Mouse (Mus musculus) WW6 (cell line): ENCODE results near the gene Nid1.
"Not testable (repeated sequence)": the region's sequence is repeated elsewhere in the genome, so short reads cannot be mapped to it uniquely, and the experiment has no call there.

Experiments used
- DNase-seq: peaks from one replicate; pipeline ENCODE4 v3.0.0-alpha.2; 2013; ENCODE audit warnings: low read depth, low spot score

Nid1 gene

GRCm38 (mm10) chr13:13453332-13453731 is 16.0 kb downstream of the Nid1 start:
- DNase-seq = not testable (repeated sequence)

GRCm38 (mm10) chr13:13454249-13454648 is 16.9 kb downstream of the Nid1 start:
- DNase-seq = not testable (repeated sequence)

GRCm38 (mm10) chr13:13455632-13456492 is 18.5 kb downstream of the Nid1 start:
- not testable (repeated sequence) for DNase-seq

- DNase-seq = no peak
Observed at GRCm38 (mm10) chr13:13458138-13458737, 20.9 kb downstream of the Nid1 start.

GRCm38 (mm10) chr13:13460521-13461138 is 23.3 kb downstream of the Nid1 start:
- no peak for DNase-seq

- DNase-seq = no peak
Observed at GRCm38 (mm10) chr13:13461446-13462192, 24.3 kb downstream of the Nid1 start.

GRCm38 (mm10) chr13:13463949-13464348 is 26.6 kb downstream of the Nid1 start:
- DNase-seq = no peak

GRCm38 (mm10) chr13:13467249-13467648 is 29.9 kb downstream of the Nid1 start:
- DNase-seq = not testable (repeated sequence)

GRCm38 (mm10) chr13:13468513-13468912 is 31.2 kb downstream of the Nid1 start:
- DNase-seq = no peak

GRCm38 (mm10) chr13:13471334-13471757 is 34.0 kb downstream of the Nid1 start:
- DNase-seq = no peak

- DNase-seq = not testable (repeated sequence)
Observed at GRCm38 (mm10) chr13:13474464-13474863, 37.1 kb downstream of the Nid1 start.

GRCm38 (mm10) chr13:13474991-13475390 is 37.6 kb downstream of the Nid1 start:
- no peak for DNase-seq

GRCm38 (mm10) chr13:13476568-13476967 is 39.2 kb downstream of the Nid1 start:
- DNase-seq = no peak

- no peak for DNase-seq
Observed at GRCm38 (mm10) chr13:13477046-13477445, 39.7 kb downstream of the Nid1 start.

- DNase-seq = no peak
Observed at GRCm38 (mm10) chr13:13479986-13480385, 42.6 kb downstream of the Nid1 start.

- DNase-seq = no peak
Observed at GRCm38 (mm10) chr13:13481033-13481432, 43.7 kb downstream of the Nid1 start.

- no peak for DNase-seq
Observed at GRCm38 (mm10) chr13:13481875-13482674, 44.7 kb downstream of the Nid1 start.

- DNase-seq = no peak
Observed at GRCm38 (mm10) chr13:13484351-13484751, 47.0 kb downstream of the Nid1 start.

GRCm38 (mm10) chr13:13484883-13485282 is 47.5 kb downstream of the Nid1 start:
- no peak for DNase-seq

GRCm38 (mm10) chr13:13485682-13486081 is 48.3 kb downstream of the Nid1 start:
- DNase-seq = no peak

GRCm38 (mm10) chr13:13487851-13488250 is 50.5 kb downstream of the Nid1 start:
- DNase-seq = no peak
